Mouse (Mus musculus): ENCODE data around the gene Best3. TPM values are rescaled to one million over a fixed set of nuclear protein-coding genes. Genes with fewer than 3 reads are reported as not detected.

The Best3 gene
- total RNA-seq, 2 experiments from 2014 or later: 23.5 to 29.6 TPM

DNA sequence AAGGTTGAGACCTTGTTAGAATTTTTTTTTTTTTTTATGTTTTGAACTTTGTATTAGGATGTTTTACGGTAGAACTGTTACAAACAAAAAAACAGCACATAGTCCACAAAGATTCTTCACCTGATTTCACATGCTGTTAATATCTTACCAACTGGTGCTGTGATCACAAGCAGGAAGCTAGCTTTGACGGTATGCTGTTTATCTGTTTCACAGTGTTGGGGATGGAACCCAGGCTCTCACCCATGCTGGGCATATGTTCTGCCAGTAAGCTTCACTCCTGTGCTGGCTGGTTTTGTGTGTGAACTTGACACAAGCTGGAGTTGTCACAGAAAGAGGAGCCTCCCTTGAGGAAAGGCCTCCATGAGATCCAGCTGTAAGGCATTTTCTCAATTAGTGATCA lies 8.3 kb upstream of the Best3 start:
- DNase-seq (ENCODE audit: low spot score): no peak

DNA sequence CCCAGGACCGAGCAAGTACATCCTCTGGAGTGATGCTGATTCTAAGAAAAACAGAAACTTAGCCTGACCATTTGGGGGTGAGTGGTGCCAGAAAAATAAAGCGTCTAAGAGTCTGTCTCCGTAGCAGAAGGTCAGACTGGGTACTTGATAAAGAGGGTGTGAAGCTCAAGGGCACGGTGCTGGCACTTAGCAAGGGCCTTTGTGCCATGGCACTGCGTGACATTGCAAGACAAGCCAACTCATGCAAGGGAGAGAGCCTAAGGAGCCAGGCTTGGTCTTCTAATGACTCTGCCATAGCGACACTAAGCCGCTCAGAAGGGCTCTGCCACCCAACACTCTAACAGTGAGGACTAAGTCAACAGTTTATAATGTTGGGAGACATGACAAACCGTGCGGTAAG lies 7.3 kb upstream of the Best3 start:
- DNase-seq (ENCODE audit: low spot score): no peak

DNA sequence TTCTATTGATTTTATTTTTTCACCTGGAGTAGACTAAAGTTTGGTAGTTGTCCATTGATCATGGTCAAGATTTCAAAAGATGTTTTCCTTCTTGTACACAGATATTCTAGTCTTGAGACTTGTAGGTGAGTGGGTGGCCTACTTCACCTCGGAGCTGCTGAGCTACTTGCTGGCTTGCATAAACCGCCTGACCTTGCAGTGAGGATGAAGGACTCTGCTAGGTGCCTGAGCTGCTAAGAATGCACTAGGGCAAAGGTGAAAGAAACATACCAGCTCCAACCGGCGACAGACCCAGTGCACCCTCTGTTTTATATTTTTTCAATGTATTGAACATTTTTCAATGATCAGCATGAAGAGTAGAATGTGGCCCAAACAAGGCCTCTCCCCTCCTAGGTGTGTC lies 5.8 kb upstream of the Best3 start:
- DNase-seq (ENCODE audit: low spot score): no peak

DNA sequence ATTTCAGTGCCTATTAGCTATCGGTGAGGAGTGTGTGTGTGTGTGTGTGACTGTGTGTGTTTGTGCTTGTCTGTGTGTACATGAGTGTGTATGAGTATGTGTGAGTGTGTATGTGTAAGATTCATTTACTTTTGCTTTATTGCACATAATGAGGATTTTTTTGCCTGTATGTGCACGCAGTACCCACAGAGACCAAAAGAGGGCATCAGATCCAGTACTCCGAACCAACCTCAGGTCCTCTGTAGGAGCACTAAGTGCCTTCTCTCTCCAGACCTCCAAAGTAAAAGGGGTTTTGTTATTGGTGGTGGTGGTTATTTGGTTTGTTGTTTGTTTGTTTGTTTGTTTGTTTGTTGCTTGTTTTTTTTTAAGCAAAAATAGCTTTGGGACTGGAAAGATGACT lies 5.2 kb upstream of the Best3 start:
- peak; percentile 29 for DNase-seq (ENCODE audit: low spot score)

DNA sequence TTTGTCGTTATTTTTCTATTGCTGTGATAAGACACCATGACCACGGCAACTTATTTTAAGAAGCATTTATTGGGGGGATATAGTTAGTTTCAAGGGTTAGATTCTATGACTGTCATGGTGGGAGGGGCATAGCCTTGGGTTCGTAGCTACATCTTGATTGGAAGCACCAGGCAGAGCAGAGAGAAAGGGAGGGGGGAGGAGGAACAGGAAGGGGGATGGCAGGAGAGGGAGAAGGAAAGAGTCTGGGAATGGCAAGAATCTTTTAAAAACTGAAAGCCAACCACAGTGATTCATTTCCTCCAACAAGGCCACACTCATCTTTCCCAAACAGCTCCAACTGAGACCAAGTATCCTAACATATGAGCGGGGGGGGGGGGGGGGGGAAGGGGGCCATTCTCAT lies 3.6 kb upstream of the Best3 start:
- no peak for DNase-seq (ENCODE audit: low spot score)

DNA sequence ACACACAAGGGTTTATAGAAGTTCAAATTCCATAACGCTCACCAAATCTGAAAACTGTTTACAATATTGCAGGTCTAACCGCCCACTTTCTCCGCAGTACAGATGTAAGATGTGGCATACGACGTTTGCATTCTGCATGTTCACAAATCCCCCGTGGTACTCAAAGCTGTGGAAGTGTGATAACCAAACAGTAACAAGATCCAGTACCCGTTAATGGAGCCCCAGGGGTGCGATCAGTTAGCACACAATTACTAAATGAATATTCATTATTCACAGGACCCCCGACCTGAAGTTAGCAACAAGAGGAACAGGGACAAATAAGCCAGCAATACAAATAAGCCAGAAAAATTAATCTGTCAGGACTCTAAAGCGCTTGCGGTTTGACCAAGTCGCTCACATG lies 1.3 kb upstream of the Best3 start:
- no peak for DNase-seq (ENCODE audit: low spot score)

DNA sequence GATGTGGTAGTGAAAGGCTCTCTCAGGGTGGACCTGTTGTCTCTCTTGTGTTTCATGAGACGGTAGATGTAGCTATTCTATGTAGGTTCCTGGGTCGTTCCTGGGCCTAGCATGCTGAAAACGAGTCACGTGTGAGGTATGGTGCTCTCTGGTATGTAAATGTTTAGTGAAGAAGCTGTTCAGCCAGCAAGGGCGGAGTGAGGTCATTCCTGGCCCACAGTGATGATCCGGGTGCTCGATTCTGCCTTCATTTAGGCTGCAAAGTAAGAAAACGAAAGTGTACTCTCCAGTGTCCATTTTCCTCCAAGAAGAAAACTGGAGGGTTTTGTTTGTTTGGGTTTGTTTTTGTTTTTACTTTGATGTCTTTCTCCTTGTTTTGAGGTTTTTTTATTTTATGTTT lies 7.9 kb downstream of the Best3 start:
- no peak for DNase-seq (ENCODE audit: low spot score)

DNA sequence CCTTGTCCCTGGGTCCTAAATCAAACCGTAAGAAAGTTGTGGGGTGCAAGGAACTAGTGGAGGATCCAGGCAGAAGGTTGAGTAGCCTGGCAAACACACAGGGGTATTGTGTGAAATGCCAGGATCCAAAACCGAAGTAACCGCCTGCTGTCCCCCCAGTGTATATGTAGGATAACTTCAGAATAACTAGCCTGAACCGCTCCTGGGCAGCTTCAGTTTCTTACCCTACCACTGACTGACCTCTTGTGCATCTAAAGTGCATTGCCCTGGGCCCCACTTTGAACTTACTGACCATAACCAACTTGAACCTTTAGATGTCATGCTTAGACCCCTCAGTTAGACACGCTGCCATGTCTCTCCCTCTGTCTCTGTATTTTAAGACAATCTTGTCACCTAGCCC lies 9.0 kb downstream of the Best3 start:
- DNase-seq (ENCODE audit: low spot score): no peak

DNA sequence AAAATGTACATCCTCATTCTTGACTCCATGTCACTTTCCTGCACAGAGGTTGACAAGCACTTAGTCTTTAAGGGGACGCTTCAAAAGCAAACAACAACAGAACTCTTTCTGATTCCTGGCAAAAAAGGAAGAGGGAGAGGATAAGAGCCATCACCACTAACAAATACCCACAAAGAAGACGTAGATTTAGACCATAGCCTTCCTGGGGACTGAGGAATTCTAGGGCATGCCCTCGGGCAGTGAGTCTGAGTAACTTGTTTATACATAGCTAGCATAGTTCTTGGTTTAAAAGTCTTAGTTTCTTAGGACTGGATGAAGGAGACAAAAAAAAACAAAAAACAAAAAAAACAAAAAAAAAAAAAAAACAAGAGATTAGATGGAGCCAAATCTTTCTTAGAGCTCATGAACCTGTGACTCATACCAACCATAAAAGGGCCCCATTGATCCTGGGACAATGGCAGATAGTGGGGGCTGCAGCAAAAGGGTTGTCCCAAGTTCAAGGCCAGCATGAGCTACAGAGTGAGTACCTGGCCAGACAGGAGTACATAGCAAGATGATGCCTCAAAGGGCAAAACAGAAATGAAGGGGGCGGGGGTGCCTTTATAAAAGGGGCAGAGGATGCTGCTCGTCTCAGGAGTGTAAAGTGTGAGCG lies 9.6 kb downstream of the Best3 start:
- no peak for DNase-seq (ENCODE audit: low spot score)

DNA sequence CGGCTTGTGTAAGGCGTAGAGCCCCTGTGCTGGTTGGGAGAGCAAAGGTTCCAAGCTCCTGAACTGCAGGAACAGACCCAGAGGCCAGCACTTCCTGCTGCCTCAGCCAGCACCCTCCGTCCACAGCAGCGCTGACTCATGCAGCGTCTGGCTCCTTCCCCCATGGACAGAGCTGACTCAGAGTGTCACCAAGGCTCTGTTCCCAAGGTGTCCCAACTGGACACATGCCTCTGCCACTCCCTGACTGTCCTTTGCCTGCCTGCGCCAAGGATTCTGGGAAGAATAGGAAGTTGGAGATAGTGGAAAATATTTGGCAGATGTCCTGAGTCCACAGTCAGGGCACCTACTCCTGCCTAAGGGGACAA lies 10.1 kb downstream of the Best3 start:
- DNase-seq (ENCODE audit: low spot score): peak; percentile 84

DNA sequence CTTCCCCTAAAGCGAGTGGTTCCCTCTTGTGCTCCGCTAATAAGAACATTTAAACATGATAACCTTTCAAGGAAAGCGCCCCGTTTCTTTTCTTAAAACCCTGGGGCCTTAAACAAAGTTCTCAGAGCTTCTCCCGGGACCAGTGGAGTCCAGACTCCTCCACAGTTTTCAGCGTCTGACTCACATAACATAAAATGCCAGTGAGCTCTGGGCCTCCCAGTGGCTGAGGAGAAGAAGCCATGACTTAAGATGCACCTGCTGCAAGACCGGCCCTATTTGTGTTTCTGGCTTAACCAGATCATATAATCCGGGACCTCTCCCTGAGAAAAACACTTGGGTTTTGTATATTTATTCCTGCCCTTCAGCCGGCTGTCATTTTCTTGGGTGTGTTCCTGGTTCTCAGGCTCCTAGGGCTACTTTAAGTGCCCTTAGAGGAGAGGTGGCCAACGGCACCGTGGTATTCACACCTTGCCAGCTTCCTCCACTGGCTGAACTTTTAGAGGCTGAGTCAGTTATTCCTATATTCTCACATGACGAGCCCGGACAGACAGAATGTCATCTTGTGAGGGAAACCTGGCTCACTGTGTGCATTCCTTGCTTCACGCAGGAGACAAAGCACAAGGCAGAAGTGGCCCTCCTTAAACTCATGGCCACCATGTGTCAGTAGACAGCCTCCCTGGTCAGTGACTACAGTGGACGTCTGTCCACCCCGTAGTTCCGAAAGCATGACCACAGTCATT lies 12.8 kb downstream of the Best3 start:
- peak; percentile 66 for DNase-seq (ENCODE audit: low spot score)

DNA sequence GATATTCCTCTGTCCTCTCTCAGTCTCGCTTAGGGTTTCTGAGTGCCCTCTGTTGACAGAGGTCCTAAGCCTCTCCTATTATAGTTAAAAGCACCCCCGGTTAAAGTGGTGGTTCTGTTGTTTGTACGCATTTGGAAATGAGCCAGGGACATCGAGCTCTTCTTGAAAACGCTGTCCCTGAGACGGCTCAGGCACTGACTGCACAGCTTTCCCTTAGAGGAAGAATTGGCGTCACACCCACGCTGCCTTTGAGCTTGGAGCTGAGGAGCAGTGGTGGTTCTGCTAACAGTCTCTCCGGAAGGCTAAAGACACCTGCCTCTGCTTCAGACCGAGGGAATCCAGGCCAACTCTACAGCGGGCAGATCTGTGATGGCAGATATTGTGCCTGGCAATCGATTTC lies 14.9 kb downstream of the Best3 start:
- peak; percentile 17 for DNase-seq (ENCODE audit: low spot score)

DNA sequence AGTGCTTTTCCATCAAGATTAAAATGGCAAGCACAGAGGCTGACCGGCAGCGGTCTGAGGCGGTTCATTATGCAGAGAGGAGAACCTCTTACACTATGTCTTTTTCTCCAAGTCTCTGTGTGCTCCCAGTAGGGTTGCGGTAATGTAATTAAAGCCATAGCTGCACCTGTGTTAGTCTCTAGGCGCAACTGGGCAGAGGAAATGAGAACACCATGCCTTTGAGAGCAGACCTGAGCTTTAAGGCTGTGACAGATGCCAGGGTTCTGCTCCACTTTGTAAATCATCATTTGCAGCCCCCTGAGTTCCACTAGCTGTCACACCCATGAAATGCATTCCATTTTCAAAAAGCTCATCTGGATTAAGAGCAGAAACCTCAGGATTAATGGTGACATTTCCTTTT lies 18.6 kb downstream of the Best3 start:
- DNase-seq (ENCODE audit: low spot score): no peak

DNA sequence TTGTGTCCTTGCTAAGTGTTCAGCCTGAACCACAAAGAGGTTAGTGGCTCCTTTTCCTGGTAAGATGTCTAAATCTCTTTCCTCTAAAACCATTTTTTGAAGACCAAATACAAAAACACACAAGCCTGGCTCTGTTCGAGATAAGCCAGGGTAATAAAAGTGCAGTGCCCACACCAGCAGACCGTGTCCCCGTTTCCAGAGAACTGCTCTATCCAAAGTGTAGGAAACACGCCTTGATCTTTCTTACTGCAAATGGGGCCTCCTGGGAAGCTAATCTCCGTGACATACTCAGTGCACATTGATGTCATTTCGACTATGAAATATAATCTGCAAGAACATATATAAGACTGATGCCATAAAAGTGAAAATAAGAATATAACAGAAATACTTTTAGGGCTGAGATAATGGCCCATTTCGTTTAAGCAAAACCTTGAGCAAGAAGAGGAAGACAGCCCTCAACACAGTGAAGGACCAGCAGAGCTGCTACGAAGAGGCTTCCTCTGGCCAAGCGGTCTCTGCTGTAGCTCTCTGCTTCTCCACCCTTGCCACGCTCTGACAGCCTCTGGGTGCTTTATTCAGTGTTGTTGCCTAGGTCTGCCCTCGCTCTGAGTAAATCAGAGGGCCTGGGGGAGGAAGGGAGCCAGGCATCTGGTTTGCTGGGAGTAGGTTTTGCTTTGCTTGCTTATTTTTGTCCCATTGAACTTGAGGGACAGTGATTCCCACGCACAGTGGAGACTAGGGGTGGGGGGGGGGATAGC lies 19.8 kb downstream of the Best3 start:
- DNase-seq (ENCODE audit: low spot score): no peak

DNA sequence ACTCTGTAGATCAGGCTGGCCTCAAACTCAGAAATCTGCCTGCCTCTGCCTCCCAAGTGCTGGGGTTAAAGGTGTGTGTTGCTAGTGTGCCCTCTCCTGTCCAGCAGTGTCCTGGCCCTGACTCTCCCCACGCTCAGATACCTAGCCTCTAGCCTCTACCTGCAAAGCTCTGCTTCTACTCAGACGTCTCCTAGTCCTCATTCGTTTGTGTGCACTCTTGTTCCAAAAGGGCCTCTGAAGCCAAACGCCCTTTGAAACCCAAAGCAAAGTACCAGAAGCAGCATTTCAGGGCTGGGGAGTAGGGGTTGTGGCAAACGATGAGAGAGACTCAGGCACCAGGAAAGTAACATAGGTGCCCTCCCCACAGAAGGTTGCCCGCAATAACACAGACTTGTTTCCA lies 23.6 kb downstream of the Best3 start:
- DNase-seq (ENCODE audit: low spot score): no peak

DNA sequence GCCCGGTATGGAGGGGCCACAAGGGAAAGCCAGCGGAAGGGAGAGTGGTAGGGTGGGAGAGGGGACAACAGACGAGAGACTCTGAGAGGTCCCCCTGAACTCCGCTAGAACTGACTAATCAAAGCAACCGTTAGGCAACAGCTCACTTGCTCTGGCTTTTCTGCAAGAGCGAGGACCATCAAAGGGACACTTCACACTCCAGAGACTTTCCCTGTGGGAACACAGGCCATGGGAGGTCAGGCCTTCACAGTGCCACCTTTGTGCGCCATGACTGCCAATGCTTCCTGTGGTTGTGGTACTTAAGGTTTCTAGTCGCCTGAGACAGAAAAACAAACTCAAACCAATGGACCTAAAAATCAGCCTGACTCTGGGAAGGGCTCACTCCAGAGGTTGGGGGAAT lies 24.9 kb downstream of the Best3 start:
- no peak for DNase-seq (ENCODE audit: low spot score)

DNA sequence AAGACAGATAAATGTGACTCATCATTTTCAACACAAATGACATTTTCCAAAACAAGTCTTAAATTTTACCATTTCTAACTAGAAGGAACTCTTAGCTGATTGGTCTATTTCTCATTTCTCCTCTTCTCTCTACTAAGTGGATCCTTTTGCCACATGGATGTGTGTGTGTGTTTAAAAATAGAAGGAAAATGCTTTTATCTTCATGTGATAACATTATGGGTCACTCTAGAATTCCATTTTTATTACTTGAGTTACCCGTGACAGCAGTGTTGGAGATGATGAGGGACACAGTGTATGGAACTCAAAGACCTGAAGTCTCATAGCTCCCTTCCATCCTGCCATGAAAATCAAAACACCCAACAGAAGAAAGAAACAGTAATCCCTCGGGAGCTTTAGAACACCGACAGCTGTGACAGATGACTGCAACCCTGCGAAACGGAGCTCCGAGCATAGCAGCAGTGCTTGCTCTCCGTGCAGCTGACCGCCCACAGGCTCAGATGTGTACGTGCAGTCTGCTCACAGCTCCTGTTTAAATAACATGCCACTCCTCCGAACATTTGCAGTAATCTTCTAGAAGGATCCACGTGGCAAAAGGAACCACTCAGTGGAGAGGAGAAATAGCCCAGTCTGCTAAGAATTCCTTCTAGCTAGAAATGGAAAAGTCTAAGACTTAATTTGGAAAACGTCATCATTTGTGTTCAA lies 27.7 kb downstream of the Best3 start:
- DNase-seq (ENCODE audit: low spot score): no peak

DNA sequence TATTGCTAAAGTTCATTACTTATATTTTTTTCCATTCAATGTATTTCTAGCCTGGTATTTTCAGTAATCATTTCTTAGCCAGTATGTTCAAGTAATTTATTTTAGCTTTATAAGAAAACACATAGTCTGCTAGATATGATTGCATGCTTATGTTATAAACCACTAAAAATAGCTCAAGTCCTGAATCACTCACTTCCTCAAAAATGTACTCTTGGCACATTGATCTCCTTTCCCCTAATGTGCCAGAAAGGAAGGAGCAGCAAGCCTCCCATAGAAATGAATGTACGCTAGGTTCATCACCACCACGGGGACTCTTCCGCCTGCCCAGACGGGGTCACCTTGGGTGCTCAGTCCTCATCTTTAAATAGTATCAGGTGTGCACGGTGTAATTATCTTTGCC lies 28.5 kb downstream of the Best3 start:
- DNase-seq (ENCODE audit: low spot score): no peak

DNA sequence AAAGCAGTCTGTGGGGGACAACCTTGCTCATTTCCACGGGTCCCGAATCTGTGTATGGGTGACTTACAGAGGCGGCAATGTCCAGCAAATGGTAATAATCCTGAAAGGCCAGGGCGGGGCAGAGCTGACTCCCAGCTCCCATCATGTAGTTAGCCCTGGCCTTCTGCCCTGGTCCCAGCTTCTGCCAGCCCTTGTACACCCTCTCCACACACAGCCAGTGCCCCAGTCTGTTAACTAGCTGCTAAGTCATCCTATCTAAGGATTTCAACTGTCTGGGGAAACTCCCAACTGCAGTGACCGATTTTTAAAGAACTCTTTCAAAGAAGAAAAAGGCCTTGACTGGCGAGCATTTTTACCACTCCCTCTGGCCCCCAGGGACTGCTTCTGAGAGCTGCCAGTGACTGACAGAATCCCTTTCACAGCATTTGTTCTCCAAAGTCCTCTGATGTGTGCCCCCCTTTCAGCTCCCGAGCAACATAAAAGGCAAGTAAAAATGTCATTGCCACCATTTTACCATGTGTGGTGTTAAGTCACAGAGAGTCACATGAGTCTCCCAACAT lies 32.2 kb downstream of the Best3 start:
- DNase-seq (ENCODE audit: low spot score): peak; percentile 69

DNA sequence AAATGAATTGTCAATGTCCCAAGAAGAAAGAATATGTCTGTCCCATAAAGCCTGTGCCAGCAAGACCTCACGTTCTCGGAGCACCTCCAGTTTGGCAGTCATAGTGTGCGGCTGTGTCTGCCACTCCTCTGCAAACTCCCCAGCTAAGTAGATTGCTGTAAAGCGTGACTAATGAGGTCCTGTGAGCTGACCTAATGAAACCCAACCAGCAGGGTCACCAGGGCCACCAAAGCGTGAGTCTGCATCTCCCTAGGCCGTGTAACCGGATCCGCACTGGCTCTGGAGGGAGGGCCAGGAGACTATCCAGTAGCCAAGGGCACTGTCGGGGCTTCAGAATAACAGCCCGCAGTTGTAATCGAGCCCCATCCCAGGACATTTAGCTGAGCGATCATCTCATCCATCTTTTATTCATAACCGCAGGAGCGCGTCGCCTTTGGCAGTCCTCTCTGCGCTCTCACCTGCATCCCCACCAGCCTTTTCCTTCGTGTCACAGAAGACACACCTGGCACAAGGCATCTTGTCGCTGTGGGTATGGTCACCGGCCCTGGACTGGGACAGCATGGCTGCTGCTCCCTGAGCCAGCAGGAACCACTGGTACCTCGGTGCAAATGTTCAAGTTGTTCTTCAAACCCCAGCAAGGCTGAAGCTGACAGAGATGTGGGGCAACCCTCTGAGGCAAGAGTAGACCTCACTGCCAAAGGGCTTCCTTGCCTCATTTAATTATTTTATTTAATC lies 35.1 kb downstream of the Best3 start:
- DNase-seq (ENCODE audit: low spot score): peak; percentile 86

DNA sequence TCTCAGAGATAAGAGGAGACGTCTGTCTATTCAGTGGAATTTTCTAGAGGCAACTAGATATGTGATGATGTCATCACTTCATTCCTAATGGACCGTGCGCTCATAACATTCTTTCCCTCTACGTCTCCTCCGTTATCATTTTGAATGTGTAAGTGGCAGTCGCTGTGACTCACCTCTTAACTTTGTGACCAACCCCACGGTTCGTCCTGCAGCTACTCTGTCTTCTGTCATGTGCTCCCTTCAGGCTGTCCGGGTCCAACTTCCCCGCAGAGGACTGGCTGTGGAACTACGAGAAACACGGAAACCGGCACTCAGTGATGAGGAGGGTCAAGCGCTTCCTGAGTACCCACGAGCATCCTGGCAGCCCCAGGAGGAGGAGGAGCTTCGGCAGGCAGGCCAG lies 37.6 kb downstream of the Best3 start:
- DNase-seq (ENCODE audit: low spot score): no peak
